Mouse (Mus musculus) myocyte (in vitro differentiated cells): ENCODE data around the gene Treml2. TPM values are rescaled to one million over a fixed set of nuclear protein-coding genes. Genes with fewer than 3 reads are reported as not detected.

Experiments used
- H3K27me3 ChIP-seq: one replicate; pipeline ENCODE4 v1.6.1; 2011; ENCODE audit not compliant: control insufficient read depth, insufficient read depth, insufficient read length
- H3K36me3 ChIP-seq: one replicate; pipeline ENCODE4 v1.6.1; 2011; ENCODE audit not compliant: control insufficient read depth, insufficient read depth
- H3K4me2 ChIP-seq: one replicate; pipeline ENCODE4 v1.6.1; 2011; ENCODE audit warnings: low read depth, control low read depth
- H3K4me3 ChIP-seq: one replicate; pipeline ENCODE4 v1.5.1; 2011; ENCODE audit warnings: mild to moderate bottlenecking, control low read depth, moderate library complexity
- H3K79me2 ChIP-seq: one replicate; pipeline ENCODE4 v1.6.1; 2011; ENCODE audit not compliant: control insufficient read depth, insufficient read depth
- H3ac ChIP-seq: one replicate; pipeline ENCODE4 v1.6.1; 2011; ENCODE audit not compliant: control insufficient read depth, insufficient read length
- CEBPB ChIP-seq: IDR thresholded peaks from 2 replicates; pipeline ENCODE4 v1.6.1; 2011; ENCODE audit warnings: mild to moderate bottlenecking, moderate library complexity; ENCODE audit not compliant: poor library complexity, insufficient read depth, severe bottlenecking
- E2F4 ChIP-seq: IDR thresholded peaks from one replicate; pipeline ENCODE4 v1.6.1; 2011; ENCODE audit warnings: mild to moderate bottlenecking, control low read depth, moderate library complexity; ENCODE audit not compliant: insufficient read depth
- MAX ChIP-seq: IDR thresholded peaks from one replicate; pipeline ENCODE4 v1.6.1; 2011; ENCODE audit warnings: low read depth, mild to moderate bottlenecking, control low read depth
- MYOD1 ChIP-seq, 3 experiments: IDR thresholded peaks; one replicate each; pipeline ENCODE4 v1.6.1; 2011; ENCODE audit warnings: control low read depth in 2 of 3, low read depth in 2 of 3, mild to moderate bottlenecking in 2 of 3, moderate library complexity in 1 of 3; ENCODE audit not compliant: insufficient read length in 2 of 3, control insufficient read depth in 1 of 3
- MYOG ChIP-seq, 3 experiments: IDR thresholded peaks; one replicate each; pipeline ENCODE4 v1.6.1; 2011; ENCODE audit warnings: control low read depth in 2 of 3, low read depth in 2 of 3, mild to moderate bottlenecking in 2 of 3; ENCODE audit not compliant: insufficient read length in 2 of 3, control insufficient read depth in 1 of 3, insufficient read depth in 1 of 3
- POLR2A ChIP-seq: IDR thresholded peaks from one replicate; pipeline ENCODE4 v1.6.1; 2011; ENCODE audit warnings: low read depth, mild to moderate bottlenecking, control low read depth, moderate library complexity; ENCODE audit not compliant: insufficient read length
- POLR2AphosphoS2 ChIP-seq: IDR thresholded peaks from one replicate; pipeline ENCODE4 v1.6.1; 2011; ENCODE audit warnings: low read depth, control low read depth; ENCODE audit not compliant: insufficient read length
- REST ChIP-seq: IDR thresholded peaks from one replicate; pipeline ENCODE4 v1.6.1; 2011; ENCODE audit warnings: mild to moderate bottlenecking, control low read depth, moderate library complexity; ENCODE audit not compliant: insufficient read depth, insufficient read length
- SRF ChIP-seq: IDR thresholded peaks from one replicate; pipeline ENCODE4 v1.6.1; 2011; ENCODE audit warnings: low read depth; ENCODE audit not compliant: control insufficient read depth, insufficient read length
- TCF12 ChIP-seq: IDR thresholded peaks from one replicate; pipeline ENCODE4 v1.6.1; 2011; ENCODE audit warnings: mild to moderate bottlenecking, control low read depth; ENCODE audit not compliant: poor library complexity, insufficient read depth, severe bottlenecking
- TCF3 ChIP-seq: IDR thresholded peaks from one replicate; pipeline ENCODE4 v1.6.1; 2011; ENCODE audit warnings: low read depth, control low read depth; ENCODE audit not compliant: insufficient read length
- USF1 ChIP-seq: IDR thresholded peaks from one replicate; pipeline ENCODE4 v1.6.1; 2011; ENCODE audit warnings: low read depth, mild to moderate bottlenecking, control low read depth, moderate library complexity
- polyA plus RNA-seq: library from polyadenylated mRNA; unstranded; fragments of >200 nt; fragmentation: generic; extraction: Trizol; gene quantifications from one replicate; pipeline ENCODE4 v1.2.1, GENCODE M21; 2012; ENCODE audit warnings: missing spikeins

Gene Treml2
- polyA plus RNA-seq, 1 experiment, result not detected

- Histone ChIP-seq H3K4me3 (no peak overlapping the region), H3K4me2 (no peak overlapping the region), H3K79me2 (no peaks in the 10 kb centered on the region), H3K27me3 (no peaks in the 10 kb centered on the region), H3ac (no peak overlapping the region), H3K36me3 (no peaks in the 10 kb centered on the region)
- TF ChIP-seq POLR2A (no peak), REST (no peak), SRF (no peak), MYOG (IDR thresholded peaks at IDR 0.05; ENCODE audit: control insufficient read depth in 1 of 3, insufficient read depth in 1 of 3, insufficient read length in 2 of 3, low read depth in 2 of 3) (no peak), TCF3 (no peak), POLR2AphosphoS2 (no peak), CEBPB (no peak)
These were observed 25.8 kb downstream of the Treml2 start for GRCm38 (mm10) chr17:48325093-48325492.

- H3K4me2 ChIP-seq, result no peak overlapping the region
- no peak for TF ChIP-seq USF1
- H3ac ChIP-seq, result no peak overlapping the region
- no peaks in the 10 kb centered on the region for H3K79me2 ChIP-seq
- no peaks in the 10 kb centered on the region for H3K36me3 ChIP-seq
- H3K4me3 ChIP-seq, result no peak overlapping the region
- H3K27me3 ChIP-seq, result no peaks in the 10 kb centered on the region
These were observed 26.3 kb downstream of the Treml2 start for GRCm38 (mm10) chr17:48325638-48326037.

- TF ChIP-seq TCF3 (no peak), MYOD1 (IDR thresholded peaks at IDR 0.05; ENCODE audit: control insufficient read depth in 1 of 3, insufficient read length in 2 of 3, low read depth in 2 of 3) (no peak), POLR2AphosphoS2 (no peak), CEBPB (no peak)
- Histone ChIP-seq H3K4me3 (no peak overlapping the region), H3K36me3 (no peaks in the 10 kb centered on the region), H3K79me2 (no peaks in the 10 kb centered on the region), H3K4me2 (no peak overlapping the region), H3K27me3 (no peaks in the 10 kb centered on the region), H3ac (no peak overlapping the region)
These were observed 27.4 kb downstream of the Treml2 start for GRCm38 (mm10) chr17:48326656-48327055.

- Histone ChIP-seq H3K4me3 (no peak overlapping the region), H3ac (no peak overlapping the region), H3K36me3 (no peaks in the 10 kb centered on the region), H3K27me3 (no peaks in the 10 kb centered on the region), H3K4me2 (no peak overlapping the region), H3K79me2 (no peaks in the 10 kb centered on the region)
- no peak for TF ChIP-seq MAX
- no peak for TF ChIP-seq POLR2A
- TF ChIP-seq USF1, result no peak
- TF ChIP-seq REST, result no peak
These were observed 33.2 kb downstream of the Treml2 start for GRCm38 (mm10) chr17:48332524-48332923.

DNA sequence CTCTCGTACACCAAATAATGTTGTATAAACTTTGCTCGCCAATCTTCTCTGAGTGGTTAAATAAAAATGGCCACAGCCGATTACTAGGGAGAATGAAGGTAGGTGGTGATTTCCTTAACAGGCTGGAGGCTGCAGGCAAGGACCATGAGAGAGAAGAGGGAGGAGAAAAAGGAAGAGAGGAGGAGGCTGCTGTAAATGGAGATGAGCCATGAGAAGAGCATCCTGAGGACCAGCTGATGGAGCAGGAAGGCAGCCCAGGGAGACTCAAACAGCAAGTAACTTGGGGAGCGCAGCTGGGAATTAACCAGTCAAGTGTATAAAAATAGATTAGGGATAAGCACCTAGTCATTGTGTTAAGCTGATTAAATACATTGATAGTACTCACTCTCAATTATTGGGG lies 34.9 kb downstream of the Treml2 start:
- Histone ChIP-seq H3K79me2 (no peaks in the 10 kb centered on the region), H3K27me3 (no peaks in the 10 kb centered on the region), H3K4me2 (no peak overlapping the region), H3ac (no peak overlapping the region), H3K4me3 (no peak overlapping the region), H3K36me3 (no peaks in the 10 kb centered on the region)
- TF ChIP-seq MYOG (IDR thresholded peaks at IDR 0.05; ENCODE audit: control insufficient read depth in 1 of 3, insufficient read depth in 1 of 3, insufficient read length in 2 of 3, low read depth in 2 of 3), result no peak

DNA sequence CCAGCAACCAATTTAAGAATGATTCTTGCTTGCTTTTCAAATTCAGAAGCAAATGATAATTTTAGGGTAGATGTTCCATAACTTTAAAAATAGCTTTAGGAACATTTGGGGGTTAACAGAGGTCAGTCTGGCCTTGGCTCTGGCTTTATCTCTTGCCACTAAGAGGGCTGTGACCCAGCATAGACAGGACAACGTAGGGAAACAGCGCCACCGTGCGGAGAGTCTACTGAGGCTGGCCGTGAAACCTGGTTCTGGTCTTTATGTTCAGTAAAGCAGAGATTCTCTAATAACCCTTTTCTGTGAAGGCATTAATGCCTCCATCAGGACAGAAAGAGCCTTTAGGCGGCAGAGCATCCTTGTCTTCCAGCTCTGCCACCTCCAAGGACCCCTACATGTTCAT lies 37.6 kb downstream of the Treml2 start:
- H3K27me3 ChIP-seq, result no peaks in the 10 kb centered on the region
- H3K4me3 ChIP-seq, result no peak overlapping the region
- H3K79me2 ChIP-seq, result no peaks in the 10 kb centered on the region
- no peak overlapping the region for H3ac ChIP-seq
- no peaks in the 10 kb centered on the region for H3K36me3 ChIP-seq
- H3K4me2 ChIP-seq, result no peak overlapping the region
- TF ChIP-seq MAX, result no peak
- TF ChIP-seq TCF3, result no peak
- no peak for TF ChIP-seq MYOG (IDR thresholded peaks at IDR 0.05; ENCODE audit: control insufficient read depth in 1 of 3, insufficient read depth in 1 of 3, insufficient read length in 2 of 3, low read depth in 2 of 3)
- TF ChIP-seq TCF12, result no peak
- no peak for TF ChIP-seq SRF
- no peak for TF ChIP-seq POLR2A
- no peak for TF ChIP-seq E2F4
- TF ChIP-seq CEBPB, result no peak
- no peak for TF ChIP-seq REST
- no peak for TF ChIP-seq POLR2AphosphoS2
- no peak for TF ChIP-seq MYOD1 (IDR thresholded peaks at IDR 0.05; ENCODE audit: control insufficient read depth in 1 of 3, insufficient read length in 2 of 3, low read depth in 2 of 3)
- no peak for TF ChIP-seq USF1
